Mouse (Mus musculus): ENCODE data around the gene Plxna4. TPM values are rescaled to one million over a fixed set of nuclear protein-coding genes. Genes with fewer than 3 reads are reported as not detected.

Plxna4 gene
- polyA plus RNA-seq, 1 experiment from 2014 or later: 4.3 TPM

- ATAC-seq (ENCODE audit: insufficient number of reproducible peaks, low FRiP score, low TSS enrichment, low read depth): no peak
- Histone ChIP-seq H3K9ac (no peak overlapping the region), H3K4me2 (no peak overlapping the region), H3K27ac (no peak overlapping the region), H3K36me3 (no peaks in the 10 kb centered on the region), H3K4me1 (no peaks in the 10 kb centered on the region; the same call in 1 of the 2 replicates), H3K9me3 (no peaks in the 10 kb centered on the region), H3K27me3 (no peaks in the 10 kb centered on the region), H3K4me3 (no peak overlapping the region)
- 44% methylated on average over 3 of the region's 3 CpGs for WGBS
These were observed 116.4 kb downstream of the Plxna4 start for GRCm38 (mm10) chr6:32471639-32472038.

- no peak overlapping the region for H3K4me2 ChIP-seq
- H3K27ac ChIP-seq: no peak overlapping the region
- WGBS: 58% methylated on average over 5 of the region's 5 CpGs
- peaks cover 6% of the 10 kb centered on the region for H3K4me1 ChIP-seq
- no peaks in the 10 kb centered on the region for H3K36me3 ChIP-seq
- H3K27me3 ChIP-seq: no peaks in the 10 kb centered on the region
- no peak for ATAC-seq (ENCODE audit: insufficient number of reproducible peaks, low FRiP score, low TSS enrichment, low read depth)
- H3K9me3 ChIP-seq: no peaks in the 10 kb centered on the region
- no peak overlapping the region for H3K4me3 ChIP-seq
- H3K9ac ChIP-seq: no peak overlapping the region
These were observed 118.8 kb downstream of the Plxna4 start for GRCm38 (mm10) chr6:32469196-32469595.

GRCm38 (mm10) chr6:32465129-32465528 lies 122.9 kb downstream of the Plxna4 start:
- H3K4me2 ChIP-seq: no peak overlapping the region
- ATAC-seq (ENCODE audit: insufficient number of reproducible peaks, low FRiP score, low TSS enrichment, low read depth): no peak
- WGBS: 74% methylated on average over 8 of the region's 8 CpGs

GRCm38 (mm10) chr6:32464637-32465036 lies 123.4 kb downstream of the Plxna4 start:
- ATAC-seq (ENCODE audit: insufficient number of reproducible peaks, low FRiP score, low TSS enrichment, low read depth): no peak
- 25% methylated on average over 8 of the region's 8 CpGs for WGBS
- no peaks in the 10 kb centered on the region for H3K36me3 ChIP-seq
- no peak overlapping the region for H3K4me3 ChIP-seq
- no peak overlapping the region for H3K4me2 ChIP-seq
- no peaks in the 10 kb centered on the region for H3K27me3 ChIP-seq
- H3K9me3 ChIP-seq: no peaks in the 10 kb centered on the region
- H3K27ac ChIP-seq: no peak overlapping the region
- H3K4me1 ChIP-seq: peaks cover 9% of the 10 kb centered on the region
- no peak overlapping the region for H3K9ac ChIP-seq

More at GRCm38 (mm10) chr6:32465129-32465528, 122.9 kb downstream of the Plxna4 start:
- H3K4me3 ChIP-seq: no peak overlapping the region
- H3K27me3 ChIP-seq: no peaks in the 10 kb centered on the region
- no peak overlapping the region for H3K9ac ChIP-seq
- peaks cover 9% of the 10 kb centered on the region for H3K4me1 ChIP-seq
- no peaks in the 10 kb centered on the region for H3K36me3 ChIP-seq
- no peak overlapping the region for H3K27ac ChIP-seq
- H3K9me3 ChIP-seq: no peaks in the 10 kb centered on the region

GRCm38 (mm10) chr6:32464046-32464445 lies 123.9 kb downstream of the Plxna4 start:
- 57% methylated on average over 4 of the region's 4 CpGs for WGBS
- H3K27me3 ChIP-seq: no peaks in the 10 kb centered on the region
- peak; percentile 52; the same call in 1 of the 2 replicates for ATAC-seq (ENCODE audit: insufficient number of reproducible peaks, low FRiP score, low TSS enrichment, low read depth)
- H3K4me1 ChIP-seq: peaks cover 9% of the 10 kb centered on the region
- no peak overlapping the region for H3K9ac ChIP-seq
- no peaks in the 10 kb centered on the region for H3K9me3 ChIP-seq
- H3K4me3 ChIP-seq: no peak overlapping the region
- no peaks in the 10 kb centered on the region for H3K36me3 ChIP-seq
- no peak overlapping the region for H3K27ac ChIP-seq
- no peak overlapping the region for H3K4me2 ChIP-seq

GRCm38 (mm10) chr6:32460400-32460799 lies 127.6 kb downstream of the Plxna4 start:
- no peak for ATAC-seq (ENCODE audit: insufficient number of reproducible peaks, low FRiP score, low TSS enrichment, low read depth)
- Histone ChIP-seq H3K9ac (no peak overlapping the region), H3K4me3 (no peak overlapping the region), H3K4me2 (no peak overlapping the region), H3K36me3 (no peaks in the 10 kb centered on the region), H3K27ac (no peak overlapping the region), H3K4me1 (peaks cover 9% of the 10 kb centered on the region), H3K9me3 (no peaks in the 10 kb centered on the region), H3K27me3 (no peaks in the 10 kb centered on the region)
- 74% methylated on average over 8 of the region's 8 CpGs for WGBS

GRCm38 (mm10) chr6:32456641-32457040 lies 131.4 kb downstream of the Plxna4 start:
- no peak for ATAC-seq (ENCODE audit: insufficient number of reproducible peaks, low FRiP score, low TSS enrichment, low read depth)
- H3K4me3 ChIP-seq: no peak overlapping the region
- 82% methylated on average over 3 of the region's 3 CpGs for WGBS

GRCm38 (mm10) chr6:32451851-32452250 lies 136.1 kb downstream of the Plxna4 start:
- no peaks in the 10 kb centered on the region for H3K9me3 ChIP-seq
- H3K4me2 ChIP-seq: no peak overlapping the region
- no peak overlapping the region for H3K4me3 ChIP-seq
- ATAC-seq (ENCODE audit: insufficient number of reproducible peaks, low FRiP score, low TSS enrichment, low read depth): no peak
- H3K36me3 ChIP-seq: no peaks in the 10 kb centered on the region
- no peak overlapping the region for H3K27ac ChIP-seq
- H3K4me1 ChIP-seq: no peaks in the 10 kb centered on the region
- no peak overlapping the region for H3K9ac ChIP-seq
- H3K27me3 ChIP-seq: no peaks in the 10 kb centered on the region

More at GRCm38 (mm10) chr6:32456641-32457040, 131.4 kb downstream of the Plxna4 start:
- Histone ChIP-seq H3K27me3 (no peaks in the 10 kb centered on the region), H3K4me2 (no peak overlapping the region), H3K9ac (no peak overlapping the region), H3K4me1 (no peaks in the 10 kb centered on the region), H3K36me3 (no peaks in the 10 kb centered on the region), H3K9me3 (no peaks in the 10 kb centered on the region), H3K27ac (no peak overlapping the region)

GRCm38 (mm10) chr6:32449237-32449963 lies 138.6 kb downstream of the Plxna4 start:
- Histone ChIP-seq H3K27ac (peak overlapping the region; percentile 17; the same call in 1 of the 2 replicates), H3K9ac (no peak overlapping the region), H3K4me3 (no peak overlapping the region), H3K4me2 (no peak overlapping the region), H3K9me3 (no peaks in the 10 kb centered on the region), H3K27me3 (no peaks in the 10 kb centered on the region), H3K4me1 (no peaks in the 10 kb centered on the region), H3K36me3 (no peaks in the 10 kb centered on the region)
- ATAC-seq (ENCODE audit: insufficient number of reproducible peaks, low FRiP score, low TSS enrichment, low read depth): no peak
- WGBS: 55% methylated on average over 8 of the region's 8 CpGs

- Histone ChIP-seq H3K9me3 (no peaks in the 10 kb centered on the region), H3K27me3 (no peaks in the 10 kb centered on the region), H3K9ac (no peak overlapping the region), H3K4me2 (no peak overlapping the region), H3K4me3 (no peak overlapping the region), H3K36me3 (no peaks in the 10 kb centered on the region), H3K4me1 (no peaks in the 10 kb centered on the region), H3K27ac (no peak overlapping the region)
- no peak for ATAC-seq (ENCODE audit: insufficient number of reproducible peaks, low FRiP score, low TSS enrichment, low read depth)
- WGBS: 59% methylated on average over 3 of the region's 3 CpGs
These were observed 139.2 kb downstream of the Plxna4 start for GRCm38 (mm10) chr6:32448787-32449186.

- H3K4me1 ChIP-seq: no peaks in the 10 kb centered on the region
- H3K27me3 ChIP-seq: no peaks in the 10 kb centered on the region
- H3K9me3 ChIP-seq: no peaks in the 10 kb centered on the region
- no peak overlapping the region for H3K27ac ChIP-seq
- 71% methylated on average over 4 of the region's 4 CpGs for WGBS
- H3K4me2 ChIP-seq: no peak overlapping the region
- H3K9ac ChIP-seq: no peak overlapping the region
- no peak for ATAC-seq (ENCODE audit: insufficient number of reproducible peaks, low FRiP score, low TSS enrichment, low read depth)
- no peak overlapping the region for H3K4me3 ChIP-seq
- no peaks in the 10 kb centered on the region for H3K36me3 ChIP-seq
These were observed 141.7 kb downstream of the Plxna4 start for GRCm38 (mm10) chr6:32446276-32446675.

- no peak overlapping the region for H3K9ac ChIP-seq
- H3K27ac ChIP-seq: no peak overlapping the region
- H3K4me1 ChIP-seq: no peaks in the 10 kb centered on the region
- 13% methylated on average over 2 of the region's 2 CpGs for WGBS
- no peaks in the 10 kb centered on the region for H3K9me3 ChIP-seq
- ATAC-seq (ENCODE audit: insufficient number of reproducible peaks, low FRiP score, low TSS enrichment, low read depth): no peak
- no peaks in the 10 kb centered on the region for H3K36me3 ChIP-seq
- H3K4me2 ChIP-seq: no peak overlapping the region
- no peaks in the 10 kb centered on the region for H3K27me3 ChIP-seq
- H3K4me3 ChIP-seq: no peak overlapping the region
These were observed 142.7 kb downstream of the Plxna4 start for GRCm38 (mm10) chr6:32445246-32445645.

All from limb, embryonic 15.5 days (tissue).